Mouse (Mus musculus): Measurements from ENCODE around the gene Mtss1l. TPM values are rescaled to one million over a fixed set of nuclear protein-coding genes. Genes with fewer than 3 reads are reported as not detected.

The Mtss1l gene
- total RNA-seq, 4 experiments from 2014 or later: 37.7 to 46.3 (median 39.9) TPM

- DNase-seq (ENCODE audit: low spot score): no peak
Measured at GRCm38 (mm10) chr8:110706288-110706870, 14.9 kb upstream of the Mtss1l start.

- no peak for DNase-seq (ENCODE audit: low spot score)
Measured at GRCm38 (mm10) chr8:110708429-110708828, 12.8 kb upstream of the Mtss1l start.

- no peak for DNase-seq (ENCODE audit: low spot score)
Measured at GRCm38 (mm10) chr8:110710593-110710992, 10.7 kb upstream of the Mtss1l start.

- peak; percentile 73 for DNase-seq (ENCODE audit: low spot score)
Measured at GRCm38 (mm10) chr8:110711271-110711934, 9.9 kb upstream of the Mtss1l start.

GRCm38 (mm10) chr8:110713073-110713472 lies 8.2 kb upstream of the Mtss1l start:
- DNase-seq (ENCODE audit: low spot score): no peak

GRCm38 (mm10) chr8:110714827-110715519 lies 6.3 kb upstream of the Mtss1l start:
- DNase-seq (ENCODE audit: low spot score): no peak

- peak; percentile 71 for DNase-seq (ENCODE audit: low spot score)
Measured at GRCm38 (mm10) chr8:110716075-110716474, 5.2 kb upstream of the Mtss1l start.

GRCm38 (mm10) chr8:110717131-110717530 lies 4.1 kb upstream of the Mtss1l start:
- no peak for DNase-seq (ENCODE audit: low spot score)

GRCm38 (mm10) chr8:110718209-110718968 lies 2.9 kb upstream of the Mtss1l start:
- no peak for DNase-seq (ENCODE audit: low spot score)

GRCm38 (mm10) chr8:110718969-110719670 lies 2.2 kb upstream of the Mtss1l start:
- DNase-seq (ENCODE audit: low spot score): peak; percentile 66

GRCm38 (mm10) chr8:110719898-110720653 lies 1.2 kb upstream of the Mtss1l start:
- DNase-seq (ENCODE audit: low spot score): no peak

- DNase-seq (ENCODE audit: low spot score): no peak
Measured at GRCm38 (mm10) chr8:110721606-110722413, 534 bp downstream of the Mtss1l start.

GRCm38 (mm10) chr8:110722414-110723011 lies 1.2 kb downstream of the Mtss1l start:
- DNase-seq (ENCODE audit: low spot score): no peak

GRCm38 (mm10) chr8:110724493-110724892 lies 3.2 kb downstream of the Mtss1l start:
- DNase-seq (ENCODE audit: low spot score): no peak

- DNase-seq (ENCODE audit: low spot score): no peak
Measured at GRCm38 (mm10) chr8:110725084-110725838, 4.0 kb downstream of the Mtss1l start.

GRCm38 (mm10) chr8:110726893-110727292 lies 5.6 kb downstream of the Mtss1l start:
- DNase-seq (ENCODE audit: low spot score): no peak

GRCm38 (mm10) chr8:110731346-110731859 lies 10.1 kb downstream of the Mtss1l start:
- DNase-seq (ENCODE audit: low spot score): no peak

- no peak for DNase-seq (ENCODE audit: low spot score)
Measured at GRCm38 (mm10) chr8:110733036-110733435, 11.8 kb downstream of the Mtss1l start.
